Mouse (Mus musculus): Measurements from ENCODE around the gene Hbb-bt.
A peak's percentile ranks its signal among the peaks of the same experiment; 100 is the strongest.
"Not testable (repeated sequence)": the region's sequence is repeated elsewhere in the genome, so short reads cannot be mapped to it uniquely, and the experiment has no call there.

The Hbb-bt gene

GRCm38 (mm10) chr7:103808971-103809800 is 4.6 kb downstream of the Hbb-bt start:
- DNase-seq (ENCODE audit: low read depth, low spot score) = peak; percentile 74

- not testable (repeated sequence) for DNase-seq (ENCODE audit: low read depth, low spot score)
Measured at GRCm38 (mm10) chr7:103808120-103808519, 5.7 kb downstream of the Hbb-bt start.

DNA sequence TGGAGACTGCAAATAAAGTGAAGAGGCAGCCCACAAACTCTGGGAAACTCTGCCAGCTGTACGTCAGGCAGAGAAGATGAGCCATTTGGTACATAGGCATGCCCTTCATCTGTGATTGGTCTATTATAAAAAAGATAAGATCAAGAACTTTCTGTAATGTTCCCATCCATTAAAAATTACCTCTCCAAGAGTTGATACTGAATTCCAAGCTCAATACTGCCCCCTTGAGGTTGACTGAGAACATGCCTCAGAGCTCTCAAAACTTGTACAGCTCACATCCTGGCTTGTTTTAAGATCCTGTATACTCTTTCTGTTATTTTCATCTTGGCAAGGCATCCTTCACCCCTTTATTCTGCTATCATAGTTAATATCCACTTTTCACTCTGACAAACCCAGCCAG is 6.9 kb downstream of the Hbb-bt start:
- DNase-seq (ENCODE audit: low read depth, low spot score) = peak; percentile 84

DNA sequence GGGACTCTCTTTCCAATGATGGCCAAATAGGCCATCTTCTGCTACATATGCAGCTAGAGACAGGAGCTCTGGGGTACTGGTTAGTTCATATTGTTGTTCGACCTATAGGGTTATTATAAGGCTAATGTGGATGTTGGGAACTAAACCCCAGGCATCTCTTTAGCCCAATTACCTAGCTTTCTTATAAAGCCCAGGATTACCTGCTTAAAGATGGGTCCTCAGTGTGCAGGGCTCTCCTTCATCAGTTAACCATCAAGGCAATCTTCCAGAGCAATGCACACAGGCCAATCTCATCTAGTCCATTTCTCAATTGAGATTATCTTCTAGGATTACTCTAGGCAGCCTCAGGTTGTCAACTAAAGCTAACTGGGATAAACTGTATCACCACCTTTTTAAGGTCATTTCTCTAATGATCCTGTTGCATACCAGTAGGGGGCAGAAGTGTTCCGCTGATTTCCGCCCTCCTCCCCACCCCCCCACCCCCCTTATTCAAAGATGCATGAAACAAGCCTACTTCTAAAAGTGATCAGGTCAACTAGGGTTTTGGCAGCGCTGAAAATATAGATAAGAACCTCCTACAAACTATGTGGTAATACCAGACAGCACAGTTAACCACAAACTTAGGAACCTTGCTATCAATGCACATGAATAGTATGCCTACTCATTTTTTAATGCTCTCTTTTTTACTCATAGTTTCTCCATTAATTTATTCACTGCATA is 21.0 kb downstream of the Hbb-bt start:
- peak; percentile 38 for DNase-seq (ENCODE audit: low read depth, low spot score)

DNA sequence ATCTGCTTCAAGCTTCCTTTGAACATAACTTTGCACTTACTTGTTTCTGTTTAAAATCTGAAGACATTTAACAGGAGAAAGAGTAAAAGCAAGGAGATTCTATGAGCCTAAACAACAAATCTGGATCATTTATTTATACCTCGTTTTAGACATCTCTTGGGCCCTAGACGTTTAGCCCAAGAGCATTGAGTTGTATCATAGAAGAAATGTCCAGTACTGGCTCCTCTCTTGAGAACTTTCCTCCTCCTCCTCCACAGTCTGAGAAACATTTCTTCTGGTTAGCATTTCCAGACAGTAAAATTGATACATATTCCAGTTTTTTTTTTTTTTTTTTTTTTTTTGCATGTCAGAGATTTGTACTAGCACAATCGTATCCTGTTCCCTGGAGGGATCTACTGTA is 22.1 kb downstream of the Hbb-bt start, which contains the start of gene Olfr67:
Gene Olfr67, minus strand, starts transcription at position 101 of the 400 bp plus-strand sequence.
- DNase-seq (ENCODE audit: low read depth, low spot score) = no peak

- DNase-seq (ENCODE audit: low read depth, low spot score) = no peak
Measured at GRCm38 (mm10) chr7:103779598-103779997, 34.2 kb downstream of the Hbb-bt start, which contains the start of gene Olfr68. Gene Olfr68, minus strand, starts transcription at chr7:103779698.

- not testable (repeated sequence) for DNase-seq (ENCODE audit: low read depth, low spot score)
Measured at GRCm38 (mm10) chr7:103777652-103778051, 36.1 kb downstream of the Hbb-bt start.

- no peak for DNase-seq (ENCODE audit: low read depth, low spot score)
Measured at GRCm38 (mm10) chr7:103771494-103771893, 42.3 kb downstream of the Hbb-bt start, which contains the start of gene Olfr69. Gene Olfr69, minus strand, starts transcription at chr7:103771594.

DNA sequence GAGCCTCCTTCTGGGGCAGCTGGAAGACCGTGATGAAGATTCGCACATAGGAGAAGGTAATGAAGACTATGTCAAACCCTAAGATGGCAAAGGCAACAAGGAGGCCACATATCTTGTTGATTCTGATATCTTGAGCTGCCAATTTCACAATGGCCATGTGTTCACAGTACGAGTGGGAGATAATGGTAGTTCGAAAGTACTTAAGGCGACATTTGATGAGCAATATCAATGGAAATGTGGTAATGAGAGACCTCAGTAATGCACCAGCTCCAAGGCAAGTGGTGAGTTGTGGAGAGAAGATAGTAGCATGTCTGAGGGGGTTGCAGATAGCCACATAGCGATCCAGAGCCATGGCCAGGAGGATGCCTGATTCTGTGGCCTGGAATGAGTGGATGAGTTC is 46.1 kb downstream of the Hbb-bt start:
- not testable (repeated sequence) for DNase-seq (ENCODE audit: low read depth, low spot score)

Measured in c-Kit-negative CD71-positive TER-119-positive erythroid progenitor cells, embryonic 14.5 days (primary cell).